Comparison of ENCODE assay signal across 20 mouse cellular contexts in genomic region chr4:82606351-82606750, GRCm38 (mm10).
"Had no signal": no experiment of that assay in that cellular context is flagged by ENCODE, and none has a peak within 500 bp of the region (broad histone marks: within the 10 kb centered on the region; RNA-seq: fewer than 3 reads in every experiment).

No protein-coding gene starts in this region.

- H3K27me3 ChIP-seq: kidney, embryonic 15.5 days; liver, embryonic 12.5 days; liver, embryonic 15.5 days; lung, embryonic 15.5 days; midbrain, embryonic 12.5 days; neural tube, embryonic 13.5 days had no signal

- H3K4me1 ChIP-seq: liver, embryonic 12.5 days; liver, embryonic 15.5 days had no signal

- H3K9me3 ChIP-seq: kidney, embryonic 15.5 days; liver, embryonic 12.5 days; liver, embryonic 15.5 days; lung, embryonic 15.5 days had no signal

- H3K4me3 ChIP-seq: kidney, embryonic 15.5 days; left cerebral cortex, adult 2 months; liver, embryonic 12.5 days; liver, embryonic 15.5 days; lung, embryonic 15.5 days; midbrain, embryonic 12.5 days; myocyte; neural tube, embryonic 13.5 days had no signal

- ATAC-seq: liver, embryonic 12.5 days; midbrain, embryonic 16.5 days had no signal

- DNase-seq: kidney, adult 8-10 months; kidney, postnatal 10 days; kidney, postnatal 36 days; layer of hippocampus, postnatal 36 days; liver; lung, adult 18-20 months; lung, postnatal 10 days; lung, postnatal 4 days; retina, postnatal 1 day; thymus, adult 18-20 months; thymus, postnatal 36 days had no signal

- H3K4me2 ChIP-seq: kidney, embryonic 15.5 days; liver, embryonic 12.5 days; liver, embryonic 15.5 days; lung, embryonic 15.5 days; midbrain, embryonic 12.5 days; neural tube, embryonic 13.5 days had no signal

- H3K27ac ChIP-seq: left cerebral cortex, adult 2 months; liver, embryonic 12.5 days; liver, embryonic 15.5 days; lung, embryonic 15.5 days; midbrain, embryonic 12.5 days had no signal

- H3K9ac ChIP-seq: kidney, embryonic 15.5 days; liver, embryonic 12.5 days; liver, embryonic 15.5 days; lung, embryonic 15.5 days; midbrain, embryonic 12.5 days; neural tube, embryonic 13.5 days had no signal

- H3K36me3 ChIP-seq: kidney, embryonic 15.5 days; liver, embryonic 12.5 days; liver, embryonic 15.5 days; lung, embryonic 15.5 days; midbrain, embryonic 12.5 days; neural tube, embryonic 13.5 days had no signal
